Mouse (Mus musculus) bone marrow, adult 2 months (tissue): ENCODE measurements around the gene Dock2.

Experiments used
- CTCF ChIP-seq: fragments of 200-500 bp; IDR thresholded peaks from 2 replicates; pipeline ENCODE4 v1.5.1; 2011; ENCODE audit warnings: low read length, control low read depth; ENCODE audit not compliant: control insufficient read depth, insufficient read depth
- POLR2A ChIP-seq: fragments of 200-500 bp; IDR thresholded peaks from 2 replicates; pipeline ENCODE4 v1.6.1; 2011; ENCODE audit warnings: low read depth, mild to moderate bottlenecking, control low read depth, low read length, borderline replicate concordance; ENCODE audit not compliant: control insufficient read depth

DNA sequence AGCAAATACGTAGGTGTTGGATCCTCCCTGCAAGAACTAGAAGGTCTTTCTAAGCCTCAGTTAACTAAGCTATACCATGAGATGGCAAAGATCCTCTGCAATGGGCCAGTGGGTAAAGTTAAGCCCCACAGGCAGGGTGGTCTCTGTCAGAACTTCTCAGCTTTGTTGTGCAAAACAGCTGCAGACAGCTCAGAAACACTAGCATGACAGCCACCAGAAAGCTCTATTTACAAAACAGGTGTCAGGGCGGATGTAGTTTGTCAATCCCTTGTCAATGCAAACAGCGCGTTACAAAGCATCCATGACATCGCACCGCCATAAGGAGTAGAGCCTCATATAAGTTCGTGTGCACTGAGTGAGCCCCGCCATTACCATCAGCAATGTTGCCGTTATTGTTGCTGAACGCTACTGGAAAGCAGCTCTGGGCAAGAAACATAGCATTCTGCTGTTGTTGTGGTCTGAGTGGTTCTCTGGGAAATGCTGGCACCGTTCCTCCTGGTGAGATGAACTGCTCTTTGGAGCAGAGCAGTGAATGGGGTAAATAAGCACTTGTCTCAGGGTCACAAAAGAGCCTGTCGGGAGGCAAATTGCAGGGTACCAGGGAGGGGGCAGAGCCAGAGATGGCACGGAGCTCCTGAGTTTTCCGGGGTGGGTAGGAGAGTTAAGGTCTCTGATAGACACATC is 507.2 kb downstream of the Dock2 start:
- TF ChIP-seq CTCF (no peak), POLR2A (no peak)
